Mouse (Mus musculus): ENCODE data around the gene Myocos. TPM values are rescaled to one million over a fixed set of nuclear protein-coding genes. Genes with fewer than 3 reads are reported as not detected.
"Not testable (repeated sequence)": the region's sequence is repeated elsewhere in the genome, so short reads cannot be mapped to it uniquely, and the experiment has no call there.

Gene Myocos
- polyA plus RNA-seq, 1 experiment from 2014 or later = not detected

DNA sequence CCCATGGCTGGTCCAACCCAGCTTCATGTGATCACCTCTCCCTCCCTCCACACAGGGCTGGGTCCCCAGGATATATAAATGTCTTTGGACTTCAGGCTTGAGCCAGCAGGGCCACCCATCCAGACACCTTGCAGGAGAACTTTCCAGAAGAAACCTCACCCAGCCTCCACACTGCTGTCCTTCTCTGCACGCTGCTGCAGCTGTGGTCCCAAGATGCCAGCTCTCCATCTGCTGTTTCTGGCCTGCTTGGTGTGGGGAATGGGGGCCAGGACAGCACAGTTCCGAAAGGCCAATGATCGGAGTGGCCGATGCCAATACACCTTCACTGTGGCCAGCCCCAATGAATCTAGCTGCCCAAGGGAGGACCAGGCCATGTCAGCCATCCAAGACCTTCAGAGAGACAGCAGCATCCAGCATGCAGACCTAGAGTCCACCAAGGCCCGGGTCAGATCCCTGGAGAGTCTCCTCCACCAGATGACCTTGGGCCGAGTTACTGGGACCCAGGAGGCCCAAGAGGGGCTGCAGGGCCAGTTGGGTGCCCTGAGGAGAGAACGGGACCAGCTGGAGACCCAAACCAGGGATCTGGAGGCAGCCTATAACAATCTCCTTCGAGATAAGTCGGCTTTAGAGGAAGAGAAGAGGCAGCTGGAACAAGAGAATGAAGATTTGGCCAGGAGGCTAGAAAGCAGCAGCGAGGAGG is 18.8 kb downstream of the Myocos start, which contains the start of gene Myoc:
Gene Myoc, plus strand, starts transcription at position 105 of the 700 bp plus-strand sequence.
- Histone ChIP-seq H3K4me3 (no peak within 1 kb of the TSS), H3K36me3 (no peaks in the 10 kb centered on the region), H3K9ac (no peak within 1 kb of the TSS), H3K27ac (no peak within 1 kb of the TSS), H3K27me3 (no peaks in the 10 kb centered on the region), H3K9me3 (replicated peaks) (no peaks in the 10 kb centered on the region), H3K4me2 (replicated peaks) (no peak within 1 kb of the TSS), H3K4me1 (0 out of 2 replicates have a peak, but pooled peaks cover 2% of the 10 kb centered on the region)
- ATAC-seq (ENCODE audit: low FRiP score) = no peak
- 85% methylated on average over 10 of the region's 10 CpGs for WGBS

DNA sequence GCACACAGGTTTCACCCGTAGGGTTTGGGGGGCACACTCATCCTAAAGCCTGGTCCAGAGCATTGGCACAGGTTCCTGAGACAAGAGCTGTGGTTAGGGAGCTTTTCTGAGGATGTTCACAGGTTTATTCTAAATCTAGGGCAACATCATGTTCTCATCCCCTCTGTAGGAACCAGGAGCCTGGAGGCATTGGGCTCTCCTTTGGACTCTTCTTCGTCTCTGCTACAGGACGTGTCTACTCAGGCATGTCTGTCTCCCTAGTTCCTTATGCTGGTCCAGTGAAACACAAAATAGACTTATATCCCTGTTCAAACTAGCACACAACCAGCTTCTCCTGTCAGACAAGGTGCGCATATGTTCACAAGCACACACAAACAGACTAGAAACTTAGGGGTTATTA is 19.5 kb downstream of the Myocos start:
- Histone ChIP-seq H3K4me2 (replicated peaks) (no peak overlapping the region), H3K4me1 (0 out of 2 replicates have a peak, but pooled peaks cover 2% of the 10 kb centered on the region), H3K9ac (no peak overlapping the region), H3K36me3 (no peaks in the 10 kb centered on the region), H3K27me3 (no peaks in the 10 kb centered on the region), H3K4me3 (no peak overlapping the region), H3K27ac (no peak overlapping the region), H3K9me3 (replicated peaks) (no peaks in the 10 kb centered on the region)
- WGBS = 90% methylated on average over 4 of the region's 4 CpGs
- ATAC-seq (ENCODE audit: low FRiP score) = no peak

- Histone ChIP-seq H3K4me1 (no peaks in the 10 kb centered on the region), H3K4me3 (no peak overlapping the region), H3K9ac (no peak overlapping the region), H3K36me3 (no peaks in the 10 kb centered on the region), H3K27ac (no peak overlapping the region), H3K9me3 (replicated peaks) (no peaks in the 10 kb centered on the region), H3K4me2 (replicated peaks) (no peak overlapping the region), H3K27me3 (no peaks in the 10 kb centered on the region)
- WGBS = 65% methylated on average over 3 of the region's 3 CpGs
- ATAC-seq (ENCODE audit: low FRiP score) = no peak
These were observed 21.5 kb downstream of the Myocos start for GRCm38 (mm10) chr1:162636516-162636915.

DNA sequence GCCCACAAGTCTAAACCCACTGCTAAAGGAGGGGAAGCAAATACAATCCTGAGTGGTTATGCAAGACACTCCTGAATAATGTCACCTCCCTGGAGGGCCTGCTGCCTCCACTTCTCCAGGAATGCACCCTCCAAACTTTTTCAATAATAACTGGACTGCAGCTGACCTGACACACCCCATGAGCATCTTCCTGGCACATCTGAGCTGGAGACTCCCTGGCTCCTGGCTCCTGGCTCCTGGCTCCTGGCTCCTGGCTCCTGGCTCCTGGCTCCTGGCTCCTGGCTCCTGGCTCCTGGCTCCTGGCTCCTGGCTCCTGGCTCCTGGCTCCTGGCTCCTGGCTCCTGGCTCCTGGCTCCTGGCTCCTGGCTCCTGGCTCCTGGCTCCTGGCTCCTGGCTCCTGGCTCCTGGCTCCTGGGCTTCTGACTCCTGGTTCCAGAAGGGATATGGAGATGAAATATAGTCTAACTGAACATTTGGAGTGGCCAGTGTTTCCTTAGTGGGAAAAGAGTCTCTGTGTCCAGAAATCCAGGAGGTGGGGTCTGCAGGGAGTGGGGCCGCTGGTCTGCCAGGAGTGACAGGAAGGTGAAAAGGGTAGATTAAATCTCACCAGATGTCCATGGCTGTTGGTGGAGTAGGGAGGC is 22.6 kb downstream of the Myocos start:
- H3K9ac ChIP-seq; H3K4me3 ChIP-seq; H3K4me1 ChIP-seq; H3K27me3 ChIP-seq; H3K9me3 ChIP-seq (replicated peaks); H3K36me3 ChIP-seq; ATAC-seq (ENCODE audit: low FRiP score); H3K4me2 ChIP-seq (replicated peaks); H3K27ac ChIP-seq: not testable (repeated sequence)
- WGBS = 67% methylated on average over 1 of the region's 1 CpGs

DNA sequence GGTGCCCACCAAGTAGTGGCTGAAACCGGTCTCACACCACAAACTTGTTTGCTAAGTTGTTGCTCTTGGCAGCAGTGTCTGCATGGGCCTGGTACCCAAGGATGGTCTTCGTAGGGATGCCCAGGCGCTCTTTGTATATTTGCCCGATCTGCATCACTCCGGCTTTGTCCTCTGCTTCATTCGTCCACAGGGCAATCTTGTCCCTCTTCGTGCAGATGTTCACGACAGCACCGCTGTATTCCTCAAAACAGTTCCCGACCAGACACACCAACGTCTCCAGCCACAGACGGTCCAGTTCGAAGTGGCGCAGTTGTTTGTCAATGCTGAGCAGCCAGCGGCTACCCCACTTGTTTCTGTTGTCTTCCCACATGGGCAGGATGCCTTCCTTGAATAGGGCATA is 29.7 kb downstream of the Myocos start:
- not testable (repeated sequence) for H3K4me2 ChIP-seq (replicated peaks); H3K4me1 ChIP-seq; H3K9me3 ChIP-seq (replicated peaks); ATAC-seq (ENCODE audit: low FRiP score); H3K36me3 ChIP-seq; H3K4me3 ChIP-seq; H3K27ac ChIP-seq; H3K27me3 ChIP-seq; H3K9ac ChIP-seq
- WGBS = 94% methylated on average over 15 of the region's 15 CpGs

DNA sequence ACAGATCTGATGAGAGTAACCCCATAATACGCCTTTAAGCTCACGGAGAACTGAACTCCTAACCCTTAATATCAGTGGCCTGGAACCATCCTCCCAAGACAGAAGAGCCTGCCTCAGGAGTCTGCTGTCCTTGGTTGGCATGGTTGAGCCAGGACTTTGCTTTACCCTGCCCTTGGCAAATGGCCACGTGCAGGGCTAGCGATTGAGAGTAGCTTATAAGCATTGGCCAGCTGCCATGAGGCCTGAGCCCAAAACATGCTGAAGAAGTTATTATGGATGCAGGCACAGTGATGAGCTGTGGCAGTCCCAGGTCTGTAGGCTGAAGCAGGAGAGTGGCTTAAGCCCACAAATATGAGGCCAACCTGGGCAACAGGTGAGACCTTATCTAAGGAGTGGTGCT is 30.2 kb downstream of the Myocos start:
- not testable (repeated sequence) for H3K27ac ChIP-seq; ATAC-seq (ENCODE audit: low FRiP score)

GRCm38 (mm10) chr1:162625229-162625628 is 32.8 kb downstream of the Myocos start:
- ATAC-seq (ENCODE audit: low FRiP score) = no peak
- H3K4me2 ChIP-seq (replicated peaks) = no peak overlapping the region
- no peaks in the 10 kb centered on the region for H3K27me3 ChIP-seq
- H3K4me3 ChIP-seq = no peak overlapping the region
- H3K36me3 ChIP-seq = no peaks in the 10 kb centered on the region
- peaks cover 3% of the 10 kb centered on the region for H3K4me1 ChIP-seq
- 68% methylated on average over 7 of the region's 7 CpGs for whole genome bisulfite sequencing
- no peak overlapping the region for H3K27ac ChIP-seq
- no peak overlapping the region for H3K9ac ChIP-seq
- no peaks in the 10 kb centered on the region for H3K9me3 ChIP-seq (replicated peaks)

More for the DNA sequence above, 30.2 kb downstream of the Myocos start:
- not testable (repeated sequence) for H3K9me3 ChIP-seq (replicated peaks); H3K36me3 ChIP-seq; H3K9ac ChIP-seq; H3K4me1 ChIP-seq; H3K4me3 ChIP-seq; H3K27me3 ChIP-seq; H3K4me2 ChIP-seq (replicated peaks)
- WGBS = 93% methylated on average over 4 of the region's 4 CpGs

DNA sequence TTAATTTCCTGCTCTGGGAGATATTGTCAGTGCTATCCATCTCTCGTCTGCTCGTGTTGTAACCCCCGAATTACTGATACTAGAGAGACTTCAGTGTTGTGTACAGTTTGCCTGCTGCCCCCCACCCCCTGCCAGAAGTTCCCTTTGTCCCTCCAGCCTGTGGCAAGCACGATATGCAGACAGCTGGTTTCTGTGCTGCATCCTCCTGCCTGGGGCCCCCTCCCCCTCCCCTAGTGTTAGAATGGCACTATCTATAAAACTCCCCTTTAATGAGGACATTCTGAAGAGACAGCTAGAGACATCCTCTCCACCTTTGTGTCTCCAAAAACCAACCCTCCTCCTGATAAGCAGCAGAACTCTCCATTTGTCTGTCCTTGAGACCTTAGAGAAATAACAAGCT is 34.1 kb downstream of the Myocos start:
- H3K9me3 ChIP-seq (replicated peaks) = no peaks in the 10 kb centered on the region
- no peaks in the 10 kb centered on the region for H3K27me3 ChIP-seq
- H3K9ac ChIP-seq = no peak overlapping the region
- H3K4me3 ChIP-seq = no peak overlapping the region
- peak; percentile 46 for ATAC-seq (ENCODE audit: low FRiP score)
- peaks cover 3% of the 10 kb centered on the region for H3K4me1 ChIP-seq
- H3K36me3 ChIP-seq = no peaks in the 10 kb centered on the region
- no peak overlapping the region for H3K27ac ChIP-seq
- no peak overlapping the region for H3K4me2 ChIP-seq (replicated peaks)
- WGBS = 39% methylated on average over 4 of the region's 4 CpGs

DNA sequence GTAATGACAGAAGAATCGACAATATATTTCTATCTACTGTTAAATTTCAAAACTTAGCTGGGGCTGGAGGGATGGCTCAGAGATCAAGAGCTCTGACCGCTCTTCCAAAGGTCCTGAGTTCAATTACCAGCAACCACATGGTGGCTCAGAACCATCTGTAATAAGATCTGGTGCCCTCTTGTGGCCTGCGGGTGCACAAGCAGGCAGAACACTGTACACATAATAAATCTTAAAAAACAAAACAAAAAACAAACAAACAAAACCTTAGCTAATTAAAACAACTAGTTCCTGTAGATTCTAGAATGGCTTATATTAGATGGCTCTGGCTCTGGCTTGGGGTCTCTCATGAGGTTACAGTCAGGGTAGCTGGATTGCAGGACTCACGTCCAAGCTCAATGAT is 37.5 kb downstream of the Myocos start:
- H3K36me3 ChIP-seq = no peaks in the 10 kb centered on the region
- no peak overlapping the region for H3K4me3 ChIP-seq
- H3K9me3 ChIP-seq (replicated peaks) = no peaks in the 10 kb centered on the region
- ATAC-seq (ENCODE audit: low FRiP score) = no peak
- H3K27ac ChIP-seq = no peak overlapping the region
- no peak overlapping the region for H3K9ac ChIP-seq
- WGBS = 68% methylated on average over 4 of the region's 4 CpGs
- no peaks in the 10 kb centered on the region for H3K27me3 ChIP-seq
- peaks cover 3% of the 10 kb centered on the region for H3K4me1 ChIP-seq
- no peak overlapping the region for H3K4me2 ChIP-seq (replicated peaks)

DNA sequence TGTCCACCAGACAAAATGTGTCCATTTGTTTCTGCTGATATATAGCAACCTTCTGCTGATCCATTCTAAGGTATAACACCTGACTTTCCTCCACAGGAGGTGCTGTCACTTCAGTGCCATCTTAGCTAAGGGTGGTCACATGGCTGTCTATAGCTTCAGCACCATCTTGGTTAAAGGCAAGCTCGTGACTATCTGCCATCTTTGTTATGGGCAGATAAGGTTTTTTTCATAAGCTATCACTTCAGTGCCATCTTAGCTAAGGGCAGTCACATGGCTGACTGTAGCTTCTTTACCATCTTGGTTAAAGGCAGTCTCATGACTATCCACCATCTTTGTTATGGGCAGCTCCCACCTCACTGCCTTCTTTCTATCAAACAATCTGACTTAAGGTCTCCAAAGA is 42.5 kb downstream of the Myocos start:
- H3K36me3 ChIP-seq = no peaks in the 10 kb centered on the region
- no peak overlapping the region for H3K4me2 ChIP-seq (replicated peaks)
- H3K9me3 ChIP-seq (replicated peaks) = no peaks in the 10 kb centered on the region
- no peak overlapping the region for H3K27ac ChIP-seq
- H3K4me1 ChIP-seq = no peaks in the 10 kb centered on the region
- no peaks in the 10 kb centered on the region for H3K27me3 ChIP-seq
- H3K4me3 ChIP-seq = no peak overlapping the region
- peak; percentile 87 for ATAC-seq (ENCODE audit: low FRiP score)
- H3K9ac ChIP-seq = no peak overlapping the region
- WGBS = 78% methylated on average over 1 of the region's 1 CpGs

DNA sequence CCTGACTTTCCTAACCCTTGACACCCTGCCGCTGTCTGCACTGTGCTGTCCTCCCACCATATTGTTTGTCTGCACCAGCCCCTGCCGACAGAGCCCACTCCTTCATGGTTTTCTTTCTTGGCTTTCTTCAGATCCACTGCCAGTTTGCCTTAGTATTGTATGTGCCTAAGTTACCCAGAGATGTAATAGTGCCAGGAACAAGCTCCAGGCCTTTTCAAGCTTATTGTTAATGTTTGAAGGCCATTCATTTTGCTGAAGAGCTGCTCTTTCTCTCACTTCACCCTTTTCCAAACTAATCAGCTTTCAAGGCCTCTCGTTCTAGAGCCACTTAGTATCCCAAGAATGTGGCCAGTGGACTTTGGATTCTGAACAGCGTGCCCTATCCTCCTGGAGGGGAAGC is 46.8 kb downstream of the Myocos start:
- WGBS = 55% methylated on average over 4 of the region's 4 CpGs

GRCm38 (mm10) chr1:162609633-162610250 is 48.3 kb downstream of the Myocos start:
- Histone ChIP-seq H3K9me3 (replicated peaks) (no peaks in the 10 kb centered on the region), H3K9ac (no peak overlapping the region), H3K4me1 (no peaks in the 10 kb centered on the region), H3K27ac (no peak overlapping the region), H3K4me3 (no peak overlapping the region), H3K4me2 (replicated peaks) (no peak overlapping the region), H3K27me3 (no peaks in the 10 kb centered on the region), H3K36me3 (no peaks in the 10 kb centered on the region)
- ATAC-seq (ENCODE audit: low FRiP score) = peak; percentile 69; the same call in 1 of the 2 replicates
- WGBS = 39% methylated on average over 9 of the region's 9 CpGs

More for the DNA sequence above, 46.8 kb downstream of the Myocos start:
- H3K4me1 ChIP-seq = no peaks in the 10 kb centered on the region
- no peaks in the 10 kb centered on the region for H3K27me3 ChIP-seq
- no peak overlapping the region for H3K9ac ChIP-seq
- no peak overlapping the region for H3K27ac ChIP-seq
- no peaks in the 10 kb centered on the region for H3K36me3 ChIP-seq
- no peak for ATAC-seq (ENCODE audit: low FRiP score)
- no peak overlapping the region for H3K4me3 ChIP-seq
- H3K9me3 ChIP-seq (replicated peaks) = no peaks in the 10 kb centered on the region
- no peak overlapping the region for H3K4me2 ChIP-seq (replicated peaks)

Measured in hindbrain, embryonic 12.5 days (tissue).